Mouse (Mus musculus): ENCODE measurements at regions not wholly inside any gene's neighbourhood (a gene's known extent, or its start where the extent isn't known, plus 50 kb on each side); places are given as distances from the start of the nearest gene placed in this dataset.

DNA sequence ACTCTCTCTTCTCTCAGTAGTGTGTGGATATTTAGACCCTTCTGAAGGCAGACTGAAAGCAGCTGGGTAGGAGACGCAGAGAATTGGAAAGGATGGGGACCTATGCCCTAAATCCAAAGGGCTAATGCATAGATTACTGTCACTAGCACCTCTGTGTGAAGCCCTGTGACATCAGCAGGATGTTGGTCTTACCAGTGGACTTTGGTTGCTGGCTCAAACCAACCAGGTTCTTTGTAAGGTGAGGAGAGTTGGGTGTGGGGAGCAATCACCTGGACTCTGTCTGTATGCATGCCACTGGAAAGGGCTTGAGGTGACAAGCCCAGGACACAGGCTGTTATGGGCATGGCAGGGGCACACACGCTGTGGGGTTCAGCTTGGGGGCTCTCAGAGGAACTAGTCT, 173.7 kb upstream of the Sall1 start:
- intact Hi-C loops (cut with DNase I) = no loop called here

DNA sequence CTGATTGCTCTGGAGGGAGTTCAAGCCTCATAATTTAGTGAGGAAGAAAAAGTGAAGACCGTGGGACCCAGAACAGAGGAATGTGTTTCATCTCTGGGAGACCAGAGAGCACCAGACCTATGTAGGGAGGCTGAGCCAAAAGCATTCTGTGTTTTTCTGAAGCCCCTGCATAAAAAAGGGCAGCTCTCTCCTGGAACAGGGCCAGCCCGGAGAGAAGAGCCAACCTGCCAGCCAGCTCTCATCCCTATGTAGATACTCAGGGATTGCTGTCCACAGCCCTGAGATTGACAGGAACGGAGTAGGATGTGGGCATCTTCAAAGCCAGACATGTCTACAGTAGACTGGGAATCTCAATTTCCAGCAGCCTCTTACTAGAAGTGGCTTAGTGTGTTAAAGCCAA, 168.0 kb upstream of the Sall1 start:
- intact Hi-C loops (cut with DNase I) = no loop called here

- intact Hi-C loops (cut with DNase I) = no loop called here
Observed at GRCm38 (mm10) chr8:89210684-89211083, 166.7 kb upstream of the Sall1 start.

DNA sequence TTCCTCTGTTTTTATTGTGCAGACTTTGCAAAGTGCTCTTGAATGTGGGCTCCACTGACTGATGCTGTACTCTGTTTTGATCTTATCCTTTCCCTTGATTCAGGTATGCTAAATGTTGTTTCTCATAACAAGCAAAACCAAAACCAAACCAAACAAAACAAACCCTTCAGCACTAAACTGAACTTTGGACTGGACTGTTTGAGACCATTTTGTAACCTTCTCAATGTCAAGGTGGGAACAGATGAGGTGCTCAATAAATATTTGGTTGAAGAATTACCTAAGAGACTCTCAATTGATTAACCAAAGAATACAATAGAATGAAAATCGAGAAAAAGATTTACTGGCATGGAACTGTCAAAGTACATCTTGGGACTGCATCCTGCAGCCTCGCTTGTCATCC, 163.9 kb upstream of the Sall1 start:
- intact Hi-C loops (cut with DNase I) = no loop called here

DNA sequence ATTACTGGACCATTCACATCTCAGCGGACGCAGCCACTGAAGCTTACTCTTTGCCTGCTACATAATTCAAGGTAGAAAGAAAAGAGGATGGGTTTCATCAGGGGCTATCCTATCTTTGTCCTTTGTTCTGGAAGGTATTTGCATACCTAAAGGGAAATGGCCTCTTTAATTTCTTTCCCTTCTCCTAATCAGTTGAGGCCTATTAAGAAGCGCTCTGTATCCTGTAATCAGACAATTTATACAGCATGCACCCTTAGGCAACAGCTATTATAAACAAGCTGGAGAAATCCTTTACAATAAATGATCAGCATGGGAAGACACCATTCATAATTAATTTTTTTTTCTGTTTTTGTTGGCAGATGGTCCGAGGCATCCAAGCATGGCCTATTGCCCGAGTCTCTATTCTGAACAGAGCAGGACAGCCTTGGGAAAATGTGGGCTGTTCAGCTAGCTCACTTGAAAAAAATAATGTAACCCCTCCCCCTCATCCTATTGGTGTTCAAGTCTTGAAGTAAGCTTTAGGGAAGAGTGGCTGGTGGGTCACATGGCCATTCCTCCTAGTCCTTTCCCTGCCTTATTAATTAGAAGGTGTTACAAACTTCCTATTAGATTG, 158.6 kb upstream of the Sall1 start:
- intact Hi-C loops (cut with DNase I) = no loop called here

DNA sequence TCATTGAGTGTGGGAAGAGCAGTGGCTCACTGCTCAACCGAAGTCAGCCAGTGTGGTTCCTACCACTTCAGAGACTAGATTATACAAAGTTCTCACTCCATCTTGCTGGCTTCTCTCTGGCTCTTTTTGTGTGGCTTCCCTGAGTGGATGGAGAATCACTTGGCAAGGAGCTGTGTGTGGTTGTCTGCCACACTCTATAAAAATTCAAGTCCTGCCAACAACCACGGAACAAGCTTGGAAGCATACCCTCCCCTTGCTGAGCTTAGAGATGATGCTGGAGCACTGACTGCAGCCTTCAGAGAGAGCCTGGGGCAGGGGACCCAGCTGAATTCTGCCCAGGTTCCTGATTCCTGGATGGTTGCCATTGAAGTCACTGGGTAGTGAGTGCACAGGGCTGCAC, 156.3 kb upstream of the Sall1 start:
- intact Hi-C loops (cut with DNase I) = no loop called here

GRCm38 (mm10) chr8:89185314-89185713, 141.4 kb upstream of the Sall1 start:
- intact Hi-C loops (cut with DNase I) = no loop called here

DNA sequence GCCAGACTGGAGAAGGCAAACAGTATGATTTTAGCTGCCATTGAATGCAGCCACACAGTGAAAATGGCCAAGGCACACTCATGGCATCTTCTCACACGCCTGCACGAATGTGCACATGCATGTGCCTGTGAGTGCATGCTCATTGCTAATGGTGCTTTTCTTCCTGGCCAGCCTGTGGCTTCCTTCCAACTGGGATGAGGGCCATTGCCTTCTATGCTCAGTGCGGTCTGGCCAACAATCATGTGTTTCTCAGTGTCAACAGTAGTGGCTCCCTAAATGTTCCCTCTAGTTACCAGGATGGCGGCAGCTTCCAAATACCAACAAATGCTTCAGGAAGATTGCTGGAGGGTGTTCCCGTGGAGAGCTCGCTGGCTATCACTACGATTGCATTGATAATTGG, 131.7 kb upstream of the Sall1 start:
- intact Hi-C loops (cut with DNase I) = no loop called here

DNA sequence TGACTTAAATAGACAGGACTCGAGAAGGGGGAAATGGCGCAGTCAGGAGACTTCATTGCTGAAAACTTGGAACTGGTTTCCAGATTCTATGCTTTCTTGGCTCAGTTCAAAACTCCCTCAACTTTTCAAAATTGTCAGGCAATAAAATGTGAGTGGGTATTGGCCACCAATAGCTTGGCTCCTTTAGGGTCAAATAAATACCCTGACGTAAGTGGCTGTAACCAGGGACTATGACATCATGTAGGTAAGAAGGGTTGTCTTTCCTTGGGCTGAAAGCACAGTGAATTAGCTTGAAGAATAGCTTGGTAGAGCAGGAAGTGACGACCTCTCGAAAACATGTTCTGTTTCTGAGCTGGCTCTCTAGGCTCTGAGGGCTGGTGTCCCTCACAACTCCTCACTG, 127.6 kb upstream of the Sall1 start:
- intact Hi-C loops (cut with DNase I) = no loop called here

GRCm38 (mm10) chr8:89169484-89169883, 125.5 kb upstream of the Sall1 start:
- intact Hi-C loops (cut with DNase I) = no loop called here

DNA sequence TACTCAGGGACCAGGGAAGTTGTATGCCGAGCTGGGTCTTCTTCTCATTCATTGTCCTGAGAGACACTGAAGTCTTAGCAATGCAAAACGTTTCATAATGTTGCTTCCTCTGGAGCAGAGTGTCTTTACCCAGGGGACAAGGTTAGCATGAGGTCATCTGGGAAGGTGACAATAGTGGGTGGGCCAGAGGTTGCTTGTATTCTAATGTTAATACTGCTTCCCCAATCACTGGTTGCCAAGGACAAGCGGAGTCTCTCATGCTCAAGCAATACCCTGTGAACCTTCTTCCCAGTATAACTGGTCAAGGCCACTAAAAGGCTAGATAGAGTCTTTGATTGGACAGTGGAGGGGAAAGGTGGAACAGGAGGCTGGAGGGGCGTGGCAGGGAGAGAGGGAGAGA, 123.1 kb upstream of the Sall1 start:
- intact Hi-C loops (cut with DNase I) = no loop called here

- intact Hi-C loops (cut with DNase I) = no loop called here
Observed at GRCm38 (mm10) chr8:89156909-89157308, 112.9 kb upstream of the Sall1 start.

GRCm38 (mm10) chr8:89153605-89154004, 109.6 kb upstream of the Sall1 start:
- intact Hi-C loops (cut with DNase I) = no loop called here

DNA sequence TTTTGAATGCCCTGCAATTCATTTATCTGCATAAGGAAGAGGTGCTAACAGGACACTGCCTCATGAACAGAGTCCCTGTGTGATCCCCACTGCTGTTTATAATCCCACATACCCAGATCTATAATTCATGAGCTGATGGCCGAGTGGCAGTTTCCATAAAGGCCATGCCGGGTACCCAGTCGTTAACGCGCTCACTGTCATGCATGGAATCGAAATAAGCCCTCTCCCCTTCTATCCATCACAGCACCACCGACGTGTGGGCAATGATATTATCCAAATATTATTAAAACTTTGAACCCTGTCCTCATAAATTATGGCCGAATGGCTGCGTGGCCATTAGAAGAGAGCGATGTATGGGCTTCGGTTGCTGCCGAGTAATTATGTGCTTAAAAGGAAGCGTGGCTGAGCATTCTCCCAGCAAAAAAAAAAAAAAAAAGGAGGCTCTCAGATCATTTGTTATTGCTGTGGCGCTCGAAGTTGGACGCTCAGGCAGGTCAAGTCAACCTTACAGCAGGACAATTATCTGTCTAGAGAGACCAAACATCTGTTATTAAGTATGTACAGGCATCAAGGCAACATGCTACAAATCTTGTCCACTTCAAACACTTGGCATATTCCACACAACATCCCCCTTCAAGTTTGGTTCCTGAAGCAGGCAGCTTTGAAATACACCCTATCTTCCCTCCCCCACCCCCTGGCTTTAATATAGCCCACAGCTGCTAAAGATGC, 109.1 kb upstream of the Sall1 start:
- intact Hi-C loops (cut with DNase I) = no loop called here

DNA sequence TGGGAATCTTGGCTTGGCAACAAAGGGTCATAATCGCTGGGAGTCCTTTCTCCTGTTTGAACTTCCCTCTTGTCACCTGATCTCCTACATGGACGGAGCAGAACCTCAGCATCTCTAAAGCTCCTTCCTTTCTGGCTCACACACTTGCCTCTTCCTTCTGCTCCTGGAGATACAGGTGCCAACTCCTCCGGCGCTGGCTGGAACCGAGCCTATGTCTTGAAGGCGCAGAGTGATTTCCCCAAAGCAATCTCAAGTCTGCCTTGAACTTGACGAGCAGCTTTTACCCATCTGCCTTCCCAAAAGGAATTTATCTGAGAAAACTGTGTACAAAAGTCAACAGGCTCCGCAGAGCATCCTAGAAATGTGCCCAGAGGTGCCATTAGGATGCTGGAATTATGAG, 108.4 kb upstream of the Sall1 start:
- intact Hi-C loops (cut with DNase I) = no loop called here

GRCm38 (mm10) chr8:89150952-89151351, 107.0 kb upstream of the Sall1 start:
- intact Hi-C loops (cut with DNase I) = no loop called here

DNA sequence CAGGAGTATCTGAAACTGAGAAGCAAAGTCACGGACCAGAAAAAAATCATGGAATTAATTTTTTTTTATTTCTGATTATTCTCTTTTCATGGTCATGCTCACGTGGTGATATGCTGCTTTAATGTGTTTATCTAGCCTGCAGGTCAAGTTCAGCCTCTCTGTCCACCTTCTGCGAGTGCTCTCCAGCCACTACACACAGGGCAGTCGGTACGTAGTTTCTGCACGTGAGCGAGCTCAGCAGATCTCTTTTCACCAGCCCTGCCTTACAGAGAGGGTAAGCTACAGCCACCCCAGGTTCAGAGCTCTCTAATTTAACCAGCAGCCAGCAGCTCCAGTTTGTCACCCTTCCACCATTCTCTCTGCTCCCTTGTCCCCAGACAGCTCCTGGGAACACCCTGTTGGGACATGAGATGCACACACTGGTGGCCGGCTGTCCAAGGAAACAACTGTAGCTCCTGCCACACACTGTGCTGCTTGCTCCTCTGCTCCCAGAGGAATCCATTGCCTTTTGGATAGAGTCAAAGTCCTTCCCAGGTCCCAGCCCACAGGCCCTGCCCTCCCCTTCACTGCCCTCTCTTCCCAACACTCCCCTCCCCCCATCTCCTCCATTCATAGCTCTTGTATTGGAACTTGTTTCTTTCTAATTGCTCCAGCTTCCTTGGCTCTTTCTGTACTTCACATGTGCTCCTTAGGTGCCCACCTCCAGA, 97.7 kb upstream of the Sall1 start:
- intact Hi-C loops (cut with DNase I) = no loop called here

- intact Hi-C loops (cut with DNase I) = no loop called here
Observed at GRCm38 (mm10) chr8:89139876-89140275, 95.9 kb upstream of the Sall1 start.

DNA sequence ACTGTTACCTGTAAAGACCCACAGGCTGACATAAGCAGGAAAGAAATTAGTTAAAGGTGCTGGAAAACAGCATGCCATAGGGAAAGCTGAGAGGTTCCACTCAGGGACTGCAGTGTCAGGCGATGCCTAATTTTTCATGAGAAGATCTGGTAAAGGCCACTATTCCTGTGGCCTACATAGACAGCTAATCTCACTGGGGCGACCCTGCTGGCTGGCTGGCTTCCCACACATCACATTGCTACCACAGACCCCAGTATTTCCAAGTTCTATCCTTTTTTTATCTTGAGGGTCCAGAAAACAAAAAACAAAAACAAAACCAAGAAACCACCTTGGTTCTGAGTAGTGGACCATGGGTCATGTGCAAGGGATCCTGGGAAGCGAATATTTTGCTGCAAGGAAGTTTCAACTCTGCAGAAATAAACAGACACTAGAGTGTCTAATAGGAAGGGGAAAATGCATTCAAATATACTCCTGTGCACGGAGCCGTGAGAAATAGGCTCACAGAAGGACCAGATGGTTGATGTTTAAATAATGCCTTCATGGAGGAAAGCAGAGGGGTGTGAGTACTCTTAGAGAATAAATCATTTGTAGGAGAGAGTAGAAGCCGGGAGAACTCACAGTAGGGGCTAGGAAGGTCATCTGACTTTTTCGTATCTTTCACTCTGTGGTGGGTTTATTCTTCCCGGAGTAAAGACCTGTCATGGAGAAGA, 94.6 kb upstream of the Sall1 start:
- intact Hi-C loops (cut with DNase I) = no loop called here

GRCm38 (mm10) chr8:89134581-89135484, 90.9 kb upstream of the Sall1 start:
- intact Hi-C loops (cut with DNase I) = no loop called here

GRCm38 (mm10) chr8:89134058-89134457, 90.1 kb upstream of the Sall1 start:
- intact Hi-C loops (cut with DNase I) = no loop called here

Data from adrenal gland (tissue).